Mouse (Mus musculus): ENCODE measurements around the gene Pknox2.

GRCm38 (mm10) chr9:36990626-36991368 lies 156.4 kb downstream of the Pknox2 start:
- TF ChIP-seq CTCF (IDR thresholded peaks at IDR 0.05; ENCODE audit: control insufficient read depth, insufficient read depth, insufficient read length) = no peak
- TF ChIP-seq CEBPB (IDR thresholded peaks at IDR 0.05; ENCODE audit: low read depth) = no peak
- no peak for TF ChIP-seq MYOG (IDR thresholded peaks at IDR 0.05; ENCODE audit: control insufficient read depth, extremely low read depth, insufficient read length)
- no peak for TF ChIP-seq MYOD1 (IDR thresholded peaks at IDR 0.05; ENCODE audit: control insufficient read depth, insufficient read length, low read depth)
- TF ChIP-seq MAX (IDR thresholded peaks at IDR 0.05) = no peak
- TF ChIP-seq FOSL1 (IDR thresholded peaks at IDR 0.05; ENCODE audit: insufficient read depth, low read length, poor library complexity, severe bottlenecking) = no peak
- TF ChIP-seq USF1 (IDR thresholded peaks at IDR 0.05; ENCODE audit: low read depth) = no peak

All from C2C12 (cell line).